Mouse (Mus musculus): ENCODE results near the gene Rad51b. TPM values are rescaled to one million over a fixed set of nuclear protein-coding genes. Genes with fewer than 3 reads are reported as not detected.

Gene Rad51b
- polyA plus RNA-seq, 1 experiment = 1.1 TPM

- 0 out of 2 replicates have a peak, but pooled peaks have one; percentile 5 for TF ChIP-seq CTCF (IDR thresholded peaks at IDR 0.05; ENCODE audit: insufficient read depth, low read length)
- no peak for TF ChIP-seq POLR2A (IDR thresholded peaks at IDR 0.05; ENCODE audit: borderline replicate concordance, extremely low read depth, low read depth, low read length)
- peaks cover 5% of the 10 kb centered on the region for H3K4me1 ChIP-seq (ENCODE audit: control insufficient read depth, insufficient read depth, low read length)
- no peak overlapping the region for H3K4me3 ChIP-seq (replicated peaks; ENCODE audit: extremely low read depth, low read depth, low read length)
- no peak for DNase-seq
- WGBS = 67% methylated on average over 4 of the region's 4 CpGs
These were observed 156.9 kb downstream of the Rad51b start for GRCm38 (mm10) chr12:79454017-79454416.

DNA sequence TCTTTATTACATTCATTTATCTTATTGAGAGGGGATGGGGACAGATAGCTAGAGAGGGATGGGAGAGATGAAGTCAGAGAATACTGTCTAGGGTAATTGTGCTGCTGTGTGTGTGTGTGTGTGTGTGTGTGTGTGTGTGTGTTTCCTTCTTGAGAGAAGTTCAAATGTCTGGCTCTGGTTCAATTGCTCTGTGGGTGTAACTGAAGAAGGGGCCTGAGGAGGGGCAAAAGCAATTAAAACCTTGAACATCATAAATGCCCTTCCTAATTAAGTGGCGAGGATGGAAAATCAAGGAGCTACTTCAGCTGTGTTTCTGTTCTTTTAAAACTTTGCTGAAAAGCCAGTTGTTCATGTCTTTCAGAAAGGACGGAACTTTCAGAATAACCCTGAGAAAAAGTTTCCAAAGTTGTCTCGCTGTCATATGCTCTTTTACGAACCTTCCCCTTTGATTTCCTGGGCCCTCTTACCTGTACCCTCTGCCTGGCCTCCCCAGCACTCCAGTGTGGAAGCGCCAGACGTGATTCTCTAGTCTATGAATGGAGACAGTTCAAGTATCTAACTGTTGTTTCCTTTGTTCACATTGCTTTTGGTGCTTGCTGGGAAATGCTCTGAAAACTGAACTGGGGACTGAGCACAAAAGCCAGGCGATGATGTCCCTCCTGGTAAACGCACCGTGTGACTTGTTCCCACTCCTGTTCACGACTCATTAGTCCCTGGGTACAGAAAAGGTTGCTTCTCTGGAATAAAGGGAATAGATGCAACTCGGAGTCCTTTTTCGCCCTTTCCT lies 158.2 kb downstream of the Rad51b start:
- TF ChIP-seq POLR2A (IDR thresholded peaks at IDR 0.05; ENCODE audit: borderline replicate concordance, extremely low read depth, low read depth, low read length) (no peak), CTCF (IDR thresholded peaks at IDR 0.05; ENCODE audit: insufficient read depth, low read length) (no peak)
- H3K4me3 ChIP-seq (replicated peaks; ENCODE audit: extremely low read depth, low read depth, low read length) = no peak overlapping the region
- 83% methylated on average over 12 of the region's 12 CpGs for WGBS
- peaks cover 5% of the 10 kb centered on the region for H3K4me1 ChIP-seq (ENCODE audit: control insufficient read depth, insufficient read depth, low read length)
- DNase-seq = no peak

DNA sequence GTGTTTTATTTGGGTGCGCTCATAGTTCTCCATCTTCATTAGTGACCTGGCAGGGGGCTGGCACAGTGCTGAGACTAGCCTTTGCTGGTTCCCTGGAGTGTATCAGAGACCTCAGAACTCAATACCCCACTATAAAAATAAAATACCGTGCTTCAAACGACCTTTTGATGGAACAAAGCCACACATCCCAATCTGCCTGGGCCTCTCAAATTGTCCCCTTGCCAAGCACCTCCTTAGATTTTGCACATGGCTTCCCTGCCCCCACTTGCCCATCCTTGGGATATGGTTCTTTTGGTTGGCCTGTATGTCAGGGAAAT lies 158.7 kb downstream of the Rad51b start:
- TF ChIP-seq POLR2A (IDR thresholded peaks at IDR 0.05; ENCODE audit: borderline replicate concordance, extremely low read depth, low read depth, low read length) (no peak), CTCF (IDR thresholded peaks at IDR 0.05; ENCODE audit: insufficient read depth, low read length) (no peak)

DNA sequence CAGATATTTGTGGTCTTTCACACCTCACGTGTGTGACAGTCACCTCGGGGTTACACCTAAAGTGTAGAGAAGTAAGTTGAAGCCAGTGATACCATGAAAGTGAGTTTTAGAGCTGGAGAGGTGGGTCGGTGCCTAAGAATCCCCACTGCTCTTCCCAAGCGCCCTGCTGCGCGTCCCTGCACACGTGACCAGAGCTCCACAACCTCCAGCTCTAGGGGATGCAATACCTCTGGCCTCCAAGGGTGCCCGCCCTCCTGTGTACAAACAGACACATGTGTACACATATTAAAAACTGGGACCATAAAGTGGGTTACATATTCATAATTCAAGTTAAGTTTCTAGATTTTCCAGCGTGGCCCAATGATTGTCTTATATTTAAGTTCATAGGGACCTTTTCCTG lies 159.2 kb downstream of the Rad51b start:
- TF ChIP-seq POLR2A (IDR thresholded peaks at IDR 0.05; ENCODE audit: borderline replicate concordance, extremely low read depth, low read depth, low read length) = no peak
- TF ChIP-seq CTCF (IDR thresholded peaks at IDR 0.05; ENCODE audit: insufficient read depth, low read length) = no peak
- Histone ChIP-seq H3K4me1 (ENCODE audit: control insufficient read depth, insufficient read depth, low read length) (peaks cover 5% of the 10 kb centered on the region), H3K4me3 (replicated peaks; ENCODE audit: extremely low read depth, low read depth, low read length) (no peak overlapping the region)
- no peak for DNase-seq
- WGBS = 88% methylated on average over 9 of the region's 9 CpGs

More for the DNA sequence above, 158.7 kb downstream of the Rad51b start:
- H3K4me3 ChIP-seq (replicated peaks; ENCODE audit: extremely low read depth, low read depth, low read length) = no peak overlapping the region
- 62% methylated on average over 3 of the region's 3 CpGs for WGBS
- no peak for DNase-seq
- peaks cover 5% of the 10 kb centered on the region for H3K4me1 ChIP-seq (ENCODE audit: control insufficient read depth, insufficient read depth, low read length)

DNA sequence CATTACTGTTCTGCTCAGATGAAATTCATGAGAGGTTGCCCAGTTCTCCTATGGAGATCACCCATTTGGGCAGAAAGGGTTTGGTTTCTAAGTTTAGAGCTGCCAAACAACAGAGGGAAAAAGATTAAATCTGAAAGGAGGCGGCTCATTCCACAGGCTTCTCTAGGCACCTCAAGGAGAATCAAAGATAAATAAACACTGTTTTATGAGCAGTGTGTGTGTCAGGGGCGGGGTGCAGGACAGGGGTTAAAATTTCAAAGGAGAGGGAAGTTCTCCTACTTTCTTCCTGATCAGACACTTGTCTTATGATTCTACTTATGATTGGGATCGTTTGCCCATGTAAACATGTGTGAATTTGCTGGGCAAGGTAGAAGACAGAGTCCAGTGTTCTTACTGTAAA lies 166.3 kb downstream of the Rad51b start:
- H3K4me1 ChIP-seq (ENCODE audit: control insufficient read depth, insufficient read depth, low read length) = peaks cover 2% of the 10 kb centered on the region; the same call in 1 of the 2 replicates
- 32% methylated on average over 3 of the region's 3 CpGs for whole genome bisulfite sequencing
- H3K4me3 ChIP-seq (replicated peaks; ENCODE audit: extremely low read depth, low read depth, low read length) = no peak overlapping the region
- TF ChIP-seq CTCF (IDR thresholded peaks at IDR 0.05; ENCODE audit: insufficient read depth, low read length) = no peak
- TF ChIP-seq POLR2A (IDR thresholded peaks at IDR 0.05; ENCODE audit: borderline replicate concordance, extremely low read depth, low read depth, low read length) = no peak
- no peak for DNase-seq

DNA sequence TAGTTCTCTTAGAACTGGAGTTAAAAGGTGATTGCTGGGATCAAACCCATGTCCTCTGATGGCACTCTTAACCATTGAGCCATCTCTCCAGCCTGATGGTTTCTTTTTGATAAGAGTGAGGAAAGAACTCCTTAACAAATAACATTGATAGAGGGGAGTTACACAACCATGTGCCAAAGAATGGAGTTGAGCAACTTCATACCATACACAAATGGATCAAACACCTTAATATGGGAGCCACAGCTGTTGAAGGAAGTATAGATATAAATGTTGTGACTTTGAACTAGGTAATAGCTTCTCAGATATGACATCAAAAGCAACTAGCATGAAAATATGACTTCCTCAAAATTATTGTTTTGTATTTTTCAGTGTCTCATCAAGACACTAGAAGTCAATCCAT lies 173.0 kb downstream of the Rad51b start:
- H3K4me1 ChIP-seq (ENCODE audit: control insufficient read depth, insufficient read depth, low read length) = no peaks in the 10 kb centered on the region
- no peak for TF ChIP-seq POLR2A (IDR thresholded peaks at IDR 0.05; ENCODE audit: borderline replicate concordance, extremely low read depth, low read depth, low read length)
- no peak for TF ChIP-seq CTCF (IDR thresholded peaks at IDR 0.05; ENCODE audit: insufficient read depth, low read length)
- H3K4me3 ChIP-seq (replicated peaks; ENCODE audit: extremely low read depth, low read depth, low read length) = no peak overlapping the region
- no peak for DNase-seq

DNA sequence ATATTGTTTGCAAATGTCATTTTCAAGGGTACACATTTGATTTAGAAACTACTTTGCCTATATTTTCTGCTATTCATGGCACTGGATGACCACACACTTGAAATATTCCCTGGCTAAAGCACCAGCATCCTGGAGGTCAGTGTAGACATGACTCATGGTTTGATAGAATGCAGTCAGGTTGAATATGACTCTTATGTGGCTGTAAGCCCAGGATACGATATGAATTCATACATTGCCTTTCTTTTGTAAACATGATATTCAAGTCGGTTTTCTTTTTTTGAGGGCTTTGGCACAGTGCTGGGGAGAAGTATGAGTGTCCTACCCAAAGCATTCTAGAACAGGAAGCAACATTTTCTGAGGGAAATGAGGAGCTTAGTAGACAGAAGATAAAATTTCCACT lies 174.8 kb downstream of the Rad51b start:
- DNase-seq = no peak
- Histone ChIP-seq H3K4me3 (replicated peaks; ENCODE audit: extremely low read depth, low read depth, low read length) (no peak overlapping the region), H3K4me1 (ENCODE audit: control insufficient read depth, insufficient read depth, low read length) (no peaks in the 10 kb centered on the region)
- WGBS = 16% methylated on average over 2 of the region's 2 CpGs
- TF ChIP-seq CTCF (IDR thresholded peaks at IDR 0.05; ENCODE audit: insufficient read depth, low read length) = no peak
- no peak for TF ChIP-seq POLR2A (IDR thresholded peaks at IDR 0.05; ENCODE audit: borderline replicate concordance, extremely low read depth, low read depth, low read length)

DNA sequence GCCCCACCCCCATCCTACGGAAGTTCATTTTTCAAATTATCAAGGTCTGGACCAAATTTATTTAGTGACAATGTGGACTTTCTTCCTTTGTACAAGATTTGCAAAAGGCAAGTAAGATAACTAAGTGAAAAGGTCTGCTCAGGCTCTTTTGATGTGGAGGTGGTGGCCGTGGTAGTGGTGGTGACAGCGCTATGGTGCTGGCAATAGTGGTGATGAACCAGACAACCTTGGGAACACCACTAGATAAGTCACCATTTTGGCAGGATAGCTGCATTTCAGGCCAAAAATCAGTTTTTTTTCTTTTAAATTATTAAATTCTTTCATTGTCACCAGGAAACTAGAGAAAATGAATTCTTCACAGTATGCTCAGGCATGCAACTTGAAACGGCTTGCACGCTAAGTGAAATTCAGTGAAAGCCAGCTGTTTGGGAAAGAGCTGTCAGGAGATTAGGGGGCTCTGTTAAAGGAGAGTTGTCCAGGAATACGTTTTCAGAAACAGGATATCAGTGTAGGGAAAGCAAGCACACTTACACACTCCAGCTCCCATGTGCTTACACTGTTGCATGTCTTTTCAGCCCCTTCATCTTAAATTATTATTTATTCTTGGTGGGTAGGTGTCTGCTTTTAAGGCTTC lies 179.4 kb downstream of the Rad51b start:
- 62% methylated on average over 6 of the region's 6 CpGs for WGBS
- DNase-seq = no peak
- no peak for TF ChIP-seq POLR2A (IDR thresholded peaks at IDR 0.05; ENCODE audit: borderline replicate concordance, extremely low read depth, low read depth, low read length)
- TF ChIP-seq CTCF (IDR thresholded peaks at IDR 0.05; ENCODE audit: insufficient read depth, low read length) = no peak
- Histone ChIP-seq H3K4me3 (replicated peaks; ENCODE audit: extremely low read depth, low read depth, low read length) (no peak overlapping the region), H3K4me1 (ENCODE audit: control insufficient read depth, insufficient read depth, low read length) (no peaks in the 10 kb centered on the region)

GRCm38 (mm10) chr12:79478816-79479215 lies 181.7 kb downstream of the Rad51b start:
- DNase-seq = no peak
- WGBS = 70% methylated on average over 5 of the region's 5 CpGs
- no peaks in the 10 kb centered on the region for H3K4me1 ChIP-seq (ENCODE audit: control insufficient read depth, insufficient read depth, low read length)
- no peak overlapping the region for H3K4me3 ChIP-seq (replicated peaks; ENCODE audit: extremely low read depth, low read depth, low read length)
- TF ChIP-seq CTCF (IDR thresholded peaks at IDR 0.05; ENCODE audit: insufficient read depth, low read length) (no peak), POLR2A (IDR thresholded peaks at IDR 0.05; ENCODE audit: borderline replicate concordance, extremely low read depth, low read depth, low read length) (no peak)

GRCm38 (mm10) chr12:79485501-79485900 lies 188.4 kb downstream of the Rad51b start:
- no peak for TF ChIP-seq CTCF (IDR thresholded peaks at IDR 0.05; ENCODE audit: insufficient read depth, low read length)
- TF ChIP-seq POLR2A (IDR thresholded peaks at IDR 0.05; ENCODE audit: borderline replicate concordance, extremely low read depth, low read depth, low read length) = no peak
- no peak for DNase-seq
- 70% methylated on average over 4 of the region's 4 CpGs for WGBS

More at GRCm38 (mm10) chr12:79485501-79485900, 188.4 kb downstream of the Rad51b start:
- Histone ChIP-seq H3K4me3 (replicated peaks; ENCODE audit: extremely low read depth, low read depth, low read length) (no peak overlapping the region), H3K4me1 (ENCODE audit: control insufficient read depth, insufficient read depth, low read length) (no peaks in the 10 kb centered on the region)
